Mouse (Mus musculus): ENCODE data around the gene Lmx1b.

Gene Lmx1b

DNA sequence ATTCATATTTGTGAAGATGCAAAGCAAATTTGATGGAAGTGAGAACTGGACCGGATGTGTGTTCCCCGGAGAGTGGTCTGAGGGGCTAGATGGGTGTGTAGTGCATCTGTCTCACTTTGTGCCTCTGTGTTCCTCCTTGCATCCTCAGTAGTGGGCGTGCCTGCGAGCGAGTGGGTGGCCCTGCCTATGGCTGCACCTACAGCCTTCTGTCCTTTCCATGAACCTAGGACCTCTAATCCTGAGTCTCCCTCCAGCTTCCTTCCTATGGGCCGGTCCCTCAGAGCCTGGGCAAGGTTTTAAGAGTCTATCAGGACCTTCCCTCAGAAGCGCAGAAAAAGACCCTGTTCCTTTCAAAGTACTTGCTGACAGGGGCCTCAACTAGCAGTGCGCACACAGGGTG, 124.9 kb downstream of the Lmx1b start:
- Histone ChIP-seq H3K36me3 (ENCODE audit: control insufficient read depth, insufficient read depth, low read length, poor library complexity, severe bottlenecking) (no peaks in the 10 kb centered on the region), H3K27me3 (ENCODE audit: control insufficient read depth, insufficient read depth, low read length, poor library complexity, severe bottlenecking) (no peaks in the 10 kb centered on the region)
- DNase-seq (ENCODE audit: low read depth, low spot score), result no peak

Data from splenic B cell, adult 2 months (primary cell).